Mouse (Mus musculus) myocyte (in vitro differentiated cells): Measurements from ENCODE around the gene Mgat5b. TPM values are rescaled to one million over a fixed set of nuclear protein-coding genes. Genes with fewer than 3 reads are reported as not detected.

Experiments used
- H3K27me3 ChIP-seq: one replicate; pipeline ENCODE4 v1.6.1; 2011; ENCODE audit not compliant: control insufficient read depth, insufficient read depth, insufficient read length
- H3K36me3 ChIP-seq: one replicate; pipeline ENCODE4 v1.6.1; 2011; ENCODE audit not compliant: control insufficient read depth, insufficient read depth
- H3K4me2 ChIP-seq: one replicate; pipeline ENCODE4 v1.6.1; 2011; ENCODE audit warnings: low read depth, control low read depth
- H3K4me3 ChIP-seq: one replicate; pipeline ENCODE4 v1.5.1; 2011; ENCODE audit warnings: mild to moderate bottlenecking, control low read depth, moderate library complexity
- H3K79me2 ChIP-seq: one replicate; pipeline ENCODE4 v1.6.1; 2011; ENCODE audit not compliant: control insufficient read depth, insufficient read depth
- H3ac ChIP-seq: one replicate; pipeline ENCODE4 v1.6.1; 2011; ENCODE audit not compliant: control insufficient read depth, insufficient read length
- CEBPB ChIP-seq: IDR thresholded peaks from 2 replicates; pipeline ENCODE4 v1.6.1; 2011; ENCODE audit warnings: mild to moderate bottlenecking, moderate library complexity; ENCODE audit not compliant: poor library complexity, insufficient read depth, severe bottlenecking
- E2F4 ChIP-seq: IDR thresholded peaks from one replicate; pipeline ENCODE4 v1.6.1; 2011; ENCODE audit warnings: mild to moderate bottlenecking, control low read depth, moderate library complexity; ENCODE audit not compliant: insufficient read depth
- MAX ChIP-seq: IDR thresholded peaks from one replicate; pipeline ENCODE4 v1.6.1; 2011; ENCODE audit warnings: low read depth, mild to moderate bottlenecking, control low read depth
- MYOD1 ChIP-seq, 3 experiments: IDR thresholded peaks; one replicate each; pipeline ENCODE4 v1.6.1; 2011; ENCODE audit warnings: control low read depth in 2 of 3, low read depth in 2 of 3, mild to moderate bottlenecking in 2 of 3, moderate library complexity in 1 of 3; ENCODE audit not compliant: insufficient read length in 2 of 3, control insufficient read depth in 1 of 3
- MYOG ChIP-seq, 3 experiments: IDR thresholded peaks; one replicate each; pipeline ENCODE4 v1.6.1; 2011; ENCODE audit warnings: control low read depth in 2 of 3, low read depth in 2 of 3, mild to moderate bottlenecking in 2 of 3; ENCODE audit not compliant: insufficient read length in 2 of 3, control insufficient read depth in 1 of 3, insufficient read depth in 1 of 3
- POLR2A ChIP-seq: IDR thresholded peaks from one replicate; pipeline ENCODE4 v1.6.1; 2011; ENCODE audit warnings: low read depth, mild to moderate bottlenecking, control low read depth, moderate library complexity; ENCODE audit not compliant: insufficient read length
- POLR2AphosphoS2 ChIP-seq: IDR thresholded peaks from one replicate; pipeline ENCODE4 v1.6.1; 2011; ENCODE audit warnings: low read depth, control low read depth; ENCODE audit not compliant: insufficient read length
- REST ChIP-seq: IDR thresholded peaks from one replicate; pipeline ENCODE4 v1.6.1; 2011; ENCODE audit warnings: mild to moderate bottlenecking, control low read depth, moderate library complexity; ENCODE audit not compliant: insufficient read depth, insufficient read length
- SRF ChIP-seq: IDR thresholded peaks from one replicate; pipeline ENCODE4 v1.6.1; 2011; ENCODE audit warnings: low read depth; ENCODE audit not compliant: control insufficient read depth, insufficient read length
- TCF12 ChIP-seq: IDR thresholded peaks from one replicate; pipeline ENCODE4 v1.6.1; 2011; ENCODE audit warnings: mild to moderate bottlenecking, control low read depth; ENCODE audit not compliant: poor library complexity, insufficient read depth, severe bottlenecking
- TCF3 ChIP-seq: IDR thresholded peaks from one replicate; pipeline ENCODE4 v1.6.1; 2011; ENCODE audit warnings: low read depth, control low read depth; ENCODE audit not compliant: insufficient read length
- USF1 ChIP-seq: IDR thresholded peaks from one replicate; pipeline ENCODE4 v1.6.1; 2011; ENCODE audit warnings: low read depth, mild to moderate bottlenecking, control low read depth, moderate library complexity
- polyA plus RNA-seq: library from polyadenylated mRNA; unstranded; fragments of >200 nt; fragmentation: generic; extraction: Trizol; gene quantifications from one replicate; pipeline ENCODE4 v1.2.1, GENCODE M21; 2012; ENCODE audit warnings: missing spikeins

The Mgat5b gene
- polyA plus RNA-seq, 1 experiment = not detected

DNA sequence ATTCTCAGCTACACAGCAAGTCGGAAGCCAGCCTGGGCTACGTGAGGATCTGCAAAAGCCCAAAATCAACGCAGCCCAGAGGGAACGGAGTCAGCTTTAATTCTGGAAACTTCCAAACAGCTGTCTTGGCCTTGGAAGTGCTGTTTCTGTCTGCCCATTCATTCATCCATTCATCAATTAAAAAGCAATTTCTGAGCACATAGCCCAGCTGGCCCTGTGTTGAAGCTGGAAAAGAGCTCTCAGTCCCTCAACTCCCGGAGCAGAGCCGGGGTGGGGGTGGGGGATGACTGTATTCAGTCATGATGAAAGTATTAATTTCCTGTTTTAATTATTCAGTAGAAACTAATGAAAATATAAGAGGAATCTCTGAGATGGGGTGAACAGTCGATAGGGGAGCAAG is 71.6 kb downstream of the Mgat5b start:
- TF ChIP-seq MYOG (IDR thresholded peaks at IDR 0.05; ENCODE audit: control insufficient read depth in 1 of 3, insufficient read depth in 1 of 3, insufficient read length in 2 of 3, low read depth in 2 of 3) (no peak), E2F4 (no peak), MAX (no peak), SRF (no peak), MYOD1 (IDR thresholded peaks at IDR 0.05; ENCODE audit: control insufficient read depth in 1 of 3, insufficient read length in 2 of 3, low read depth in 2 of 3) (no peak), USF1 (no peak), TCF3 (no peak), POLR2A (no peak), REST (no peak), TCF12 (no peak), CEBPB (no peak), POLR2AphosphoS2 (no peak)
- peaks cover 80% of the 10 kb centered on the region for H3K27me3 ChIP-seq
- H3K79me2 ChIP-seq = no peaks in the 10 kb centered on the region
- no peak overlapping the region for H3K4me2 ChIP-seq
- no peak overlapping the region for H3ac ChIP-seq
- H3K4me3 ChIP-seq = no peak overlapping the region
- no peaks in the 10 kb centered on the region for H3K36me3 ChIP-seq

DNA sequence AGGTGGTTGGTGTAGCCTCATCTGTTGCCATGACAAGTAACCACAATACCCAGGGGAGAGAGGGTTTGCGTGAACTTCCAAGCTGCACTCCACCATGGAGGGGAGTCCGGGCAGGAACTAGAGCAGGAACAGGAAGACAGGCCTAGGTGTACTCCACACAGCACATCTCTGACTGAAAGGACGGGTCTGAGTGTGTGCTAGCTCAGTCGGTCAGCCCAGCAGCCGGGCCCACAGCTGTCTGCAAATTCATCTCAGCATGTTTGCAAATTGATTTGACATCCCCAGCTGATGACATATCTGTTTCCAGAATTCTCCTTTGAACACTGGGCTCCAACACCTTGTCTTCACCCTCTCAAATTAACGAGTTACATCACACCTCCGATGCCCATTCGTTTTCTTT is 72.7 kb downstream of the Mgat5b start:
- no peak overlapping the region for H3ac ChIP-seq
- peaks cover 80% of the 10 kb centered on the region for H3K27me3 ChIP-seq
- no peaks in the 10 kb centered on the region for H3K36me3 ChIP-seq
- H3K4me3 ChIP-seq = no peak overlapping the region
- no peaks in the 10 kb centered on the region for H3K79me2 ChIP-seq
- H3K4me2 ChIP-seq = no peak overlapping the region
- TF ChIP-seq USF1 (no peak), POLR2A (no peak), POLR2AphosphoS2 (no peak), MAX (no peak)

DNA sequence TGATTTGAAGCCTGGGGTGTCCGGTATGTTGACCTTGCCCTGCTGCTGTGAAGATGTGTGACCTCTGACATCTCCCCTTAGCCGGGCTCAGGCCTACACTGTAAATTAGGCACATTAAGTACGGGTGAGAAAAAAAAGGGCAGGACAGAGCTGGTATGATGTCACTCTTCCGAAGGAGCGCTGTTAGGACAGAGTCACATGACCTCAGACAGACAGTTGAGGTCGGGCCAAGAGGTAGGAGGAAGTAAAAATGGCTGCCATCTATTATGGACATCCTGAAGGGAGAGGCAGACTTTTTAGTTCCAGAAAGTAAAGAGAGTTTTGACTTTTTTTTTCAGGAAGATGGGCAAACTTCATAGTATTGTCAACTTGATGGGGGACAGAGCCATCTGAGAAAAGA is 73.3 kb downstream of the Mgat5b start:
- TF ChIP-seq MYOG (IDR thresholded peaks at IDR 0.05; ENCODE audit: control insufficient read depth in 1 of 3, insufficient read depth in 1 of 3, insufficient read length in 2 of 3, low read depth in 2 of 3) = no peak
- TF ChIP-seq MAX = no peak
- TF ChIP-seq SRF = no peak
- TF ChIP-seq TCF12 = no peak
- no peak for TF ChIP-seq POLR2AphosphoS2
- no peak for TF ChIP-seq TCF3
- no peak for TF ChIP-seq MYOD1 (IDR thresholded peaks at IDR 0.05; ENCODE audit: control insufficient read depth in 1 of 3, insufficient read length in 2 of 3, low read depth in 2 of 3)
- TF ChIP-seq E2F4 = no peak
- no peak for TF ChIP-seq USF1
- TF ChIP-seq REST = no peak
- Histone ChIP-seq H3ac (no peak overlapping the region), H3K79me2 (no peaks in the 10 kb centered on the region), H3K27me3 (peaks cover 80% of the 10 kb centered on the region), H3K36me3 (no peaks in the 10 kb centered on the region), H3K4me3 (no peak overlapping the region), H3K4me2 (no peak overlapping the region)

DNA sequence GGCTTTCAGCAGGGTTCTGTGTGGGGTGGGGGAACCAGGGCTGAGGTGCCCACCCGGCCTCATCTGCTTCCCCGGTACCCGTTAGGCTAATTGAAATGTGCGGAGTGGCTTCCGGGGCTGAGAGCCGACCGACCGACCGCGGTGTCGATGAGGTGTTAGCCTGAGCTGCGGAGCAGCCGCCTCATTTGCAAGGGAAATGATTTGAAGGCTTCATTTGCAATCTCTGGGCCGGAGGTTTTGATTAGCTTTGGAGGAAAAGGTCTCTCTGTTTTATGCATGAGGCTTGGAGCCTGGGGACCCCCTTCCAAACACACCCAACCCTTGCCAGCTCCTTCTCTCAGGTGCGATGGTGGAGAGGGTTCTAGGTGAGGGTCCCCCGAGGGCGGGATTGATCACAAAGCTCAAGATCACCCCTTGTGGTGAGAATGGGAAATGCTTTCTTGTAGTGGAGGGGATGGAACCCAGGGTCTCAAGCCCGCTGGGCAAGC is 75.5 kb downstream of the Mgat5b start:
- Histone ChIP-seq H3K4me2 (no peak overlapping the region), H3K36me3 (no peaks in the 10 kb centered on the region), H3K4me3 (no peak overlapping the region), H3K79me2 (no peaks in the 10 kb centered on the region), H3ac (no peak overlapping the region), H3K27me3 (peaks cover 70% of the 10 kb centered on the region)
- TF ChIP-seq SRF (no peak), MYOD1 (IDR thresholded peaks at IDR 0.05; ENCODE audit: control insufficient read depth in 1 of 3, insufficient read length in 2 of 3, low read depth in 2 of 3) (no peak), MYOG (IDR thresholded peaks at IDR 0.05; ENCODE audit: control insufficient read depth in 1 of 3, insufficient read depth in 1 of 3, insufficient read length in 2 of 3, low read depth in 2 of 3) (no peak), REST (no peak), CEBPB (no peak), POLR2AphosphoS2 (no peak), USF1 (no peak), TCF3 (no peak), POLR2A (no peak), TCF12 (no peak), MAX (no peak), E2F4 (no peak)

DNA sequence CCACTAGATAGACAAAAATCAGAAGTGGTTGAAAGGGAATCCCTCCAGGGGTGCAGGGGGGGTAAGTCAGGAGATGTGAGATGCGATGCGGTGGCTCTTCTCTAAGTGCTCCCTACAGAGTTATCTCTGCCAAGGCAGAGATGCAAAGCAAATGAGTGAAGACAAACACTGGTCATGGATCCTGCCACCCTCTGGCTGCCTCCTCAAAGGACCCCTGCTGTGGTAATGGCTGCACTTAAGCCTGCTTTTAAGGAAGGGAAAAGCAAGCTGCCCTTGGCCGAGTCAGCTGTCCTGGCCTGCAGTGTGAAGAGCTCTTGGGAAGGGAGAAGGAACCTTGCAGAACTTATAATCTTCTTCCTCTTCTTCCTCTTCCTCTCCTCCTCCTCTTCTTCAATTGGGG is 78.3 kb downstream of the Mgat5b start:
- Histone ChIP-seq H3K4me3 (no peak overlapping the region), H3K79me2 (no peaks in the 10 kb centered on the region), H3K36me3 (no peaks in the 10 kb centered on the region), H3K27me3 (peaks cover 64% of the 10 kb centered on the region), H3K4me2 (no peak overlapping the region), H3ac (no peak overlapping the region)
- TF ChIP-seq TCF12 (no peak), E2F4 (no peak), POLR2AphosphoS2 (no peak), REST (no peak), MYOD1 (IDR thresholded peaks at IDR 0.05; ENCODE audit: control insufficient read depth in 1 of 3, insufficient read length in 2 of 3, low read depth in 2 of 3) (no peak), POLR2A (no peak)
